Mouse (Mus musculus): ENCODE data around the gene Eya4. TPM values are rescaled to one million over a fixed set of nuclear protein-coding genes. Genes with fewer than 3 reads are reported as not detected.

Gene Eya4
- polyA plus RNA-seq (2015; fragmentation: Nextera tagmentation; extraction: Ambion mirVana), result 0.75 and 0.79 TPM in 2 replicates

GRCm38 (mm10) chr10:23350011-23350911 lies at the start of gene Eya4:
Gene Eya4 (minus strand): TSS chr10:23350786.
- Histone ChIP-seq H3K36me3 (no peaks in the 10 kb centered on the region), H3K27me3 (peaks cover 30% of the 10 kb centered on the region), H3K27ac (no peak within 1 kb of the TSS), H3K4me2 (peak within 1 kb of the TSS; percentile 84), H3K4me3 (peak within 1 kb of the TSS; percentile 58), H3K9ac (peak within 1 kb of the TSS; percentile 47), H3K4me1 (peaks cover 27% of the 10 kb centered on the region), H3K9me3 (no peaks in the 10 kb centered on the region)
- ATAC-seq (ENCODE audit: borderline replicate concordance, extremely low read depth, low FRiP score, low TSS enrichment), result peak; percentile 84
- WGBS, result 2% methylated on average over 61 of the region's 79 CpGs

GRCm38 (mm10) chr10:23395399-23395798 lies 44.8 kb upstream of the Eya4 start:
- Histone ChIP-seq H3K9ac (no peak overlapping the region), H3K4me2 (no peak overlapping the region), H3K36me3 (no peaks in the 10 kb centered on the region), H3K27ac (no peak overlapping the region), H3K27me3 (no peaks in the 10 kb centered on the region), H3K9me3 (no peaks in the 10 kb centered on the region), H3K4me3 (no peak overlapping the region), H3K4me1 (peaks cover 5% of the 10 kb centered on the region; the same call in 1 of the 2 replicates)
- no peak for ATAC-seq (ENCODE audit: borderline replicate concordance, extremely low read depth, low FRiP score, low TSS enrichment)
- WGBS, result 87% methylated on average over 3 of the region's 3 CpGs

- Histone ChIP-seq H3K27ac (no peak overlapping the region), H3K4me2 (no peak overlapping the region), H3K9ac (no peak overlapping the region), H3K27me3 (no peaks in the 10 kb centered on the region), H3K36me3 (no peaks in the 10 kb centered on the region), H3K4me1 (peaks cover 5% of the 10 kb centered on the region; the same call in 1 of the 2 replicates), H3K4me3 (no peak overlapping the region), H3K9me3 (no peaks in the 10 kb centered on the region)
- ATAC-seq (ENCODE audit: borderline replicate concordance, extremely low read depth, low FRiP score, low TSS enrichment), result no peak
- WGBS, result 68% methylated on average over 11 of the region's 11 CpGs
Observed at GRCm38 (mm10) chr10:23394556-23395245, 44.1 kb upstream of the Eya4 start.

GRCm38 (mm10) chr10:23394152-23394551 lies 43.6 kb upstream of the Eya4 start:
- Histone ChIP-seq H3K4me2 (no peak overlapping the region), H3K27ac (no peak overlapping the region)

GRCm38 (mm10) chr10:23363866-23364265 lies 13.3 kb upstream of the Eya4 start:
- Histone ChIP-seq H3K27me3 (no peaks in the 10 kb centered on the region), H3K9me3 (no peaks in the 10 kb centered on the region), H3K4me3 (no peak overlapping the region), H3K4me2 (no peak overlapping the region), H3K27ac (no peak overlapping the region), H3K4me1 (no peaks in the 10 kb centered on the region), H3K9ac (no peak overlapping the region), H3K36me3 (no peaks in the 10 kb centered on the region)
- ATAC-seq (ENCODE audit: borderline replicate concordance, extremely low read depth, low FRiP score, low TSS enrichment), result no peak
- WGBS, result 83% methylated on average over 6 of the region's 6 CpGs

More at GRCm38 (mm10) chr10:23394152-23394551, 43.6 kb upstream of the Eya4 start:
- ATAC-seq (ENCODE audit: borderline replicate concordance, extremely low read depth, low FRiP score, low TSS enrichment), result no peak
- WGBS, result 20% methylated on average over 6 of the region's 6 CpGs
- peaks cover 5% of the 10 kb centered on the region; the same call in 1 of the 2 replicates for H3K4me1 ChIP-seq
- H3K9ac ChIP-seq, result no peak overlapping the region
- H3K27me3 ChIP-seq, result no peaks in the 10 kb centered on the region
- no peaks in the 10 kb centered on the region for H3K36me3 ChIP-seq
- no peak overlapping the region for H3K4me3 ChIP-seq
- H3K9me3 ChIP-seq, result no peaks in the 10 kb centered on the region

- Histone ChIP-seq H3K4me1 (peaks cover 22% of the 10 kb centered on the region), H3K27me3 (peaks cover 30% of the 10 kb centered on the region), H3K9me3 (no peaks in the 10 kb centered on the region), H3K27ac (no peak overlapping the region), H3K4me3 (peak overlapping the region; percentile 58), H3K4me2 (peak overlapping the region; percentile 84), H3K36me3 (no peaks in the 10 kb centered on the region), H3K9ac (peak overlapping the region; percentile 47)
- under 1% methylated on average over 32 of the region's 33 CpGs for WGBS
- peak; percentile 54 for ATAC-seq (ENCODE audit: borderline replicate concordance, extremely low read depth, low FRiP score, low TSS enrichment)
Observed at GRCm38 (mm10) chr10:23349392-23350010, 1.1 kb downstream of the Eya4 start.

GRCm38 (mm10) chr10:23348893-23349391 lies 1.6 kb downstream of the Eya4 start:
- Histone ChIP-seq H3K4me3 (peak overlapping the region; percentile 58), H3K27ac (no peak overlapping the region), H3K9me3 (no peaks in the 10 kb centered on the region), H3K4me1 (peaks cover 18% of the 10 kb centered on the region), H3K36me3 (no peaks in the 10 kb centered on the region), H3K27me3 (peaks cover 30% of the 10 kb centered on the region), H3K9ac (no peak overlapping the region), H3K4me2 (peak overlapping the region; percentile 84)
- WGBS, result 1% methylated on average over 22 of the region's 22 CpGs
- ATAC-seq (ENCODE audit: borderline replicate concordance, extremely low read depth, low FRiP score, low TSS enrichment), result 0 out of 2 replicates have a peak, but pooled peaks have one; percentile 24

- WGBS, result 3% methylated on average over 34 of the region's 34 CpGs
- Histone ChIP-seq H3K27ac (no peak overlapping the region), H3K4me1 (peaks cover 18% of the 10 kb centered on the region), H3K36me3 (no peaks in the 10 kb centered on the region), H3K27me3 (peaks cover 30% of the 10 kb centered on the region), H3K9me3 (no peaks in the 10 kb centered on the region), H3K9ac (no peak overlapping the region), H3K4me2 (peak overlapping the region; percentile 84), H3K4me3 (peak overlapping the region; percentile 58)
- ATAC-seq (ENCODE audit: borderline replicate concordance, extremely low read depth, low FRiP score, low TSS enrichment), result no peak
Observed at GRCm38 (mm10) chr10:23348101-23348892, 2.3 kb downstream of the Eya4 start.

- H3K9me3 ChIP-seq, result no peaks in the 10 kb centered on the region
- H3K27ac ChIP-seq, result no peak overlapping the region
- H3K4me3 ChIP-seq, result no peak overlapping the region
- no peak overlapping the region for H3K9ac ChIP-seq
- H3K36me3 ChIP-seq, result no peaks in the 10 kb centered on the region
- no peaks in the 10 kb centered on the region for H3K4me1 ChIP-seq
- WGBS, result 65% methylated on average over 1 of the region's 1 CpGs
- H3K27me3 ChIP-seq, result no peaks in the 10 kb centered on the region
- ATAC-seq (ENCODE audit: borderline replicate concordance, extremely low read depth, low FRiP score, low TSS enrichment), result no peak
- no peak overlapping the region for H3K4me2 ChIP-seq
Observed at GRCm38 (mm10) chr10:23337250-23337649, 13.3 kb downstream of the Eya4 start.

GRCm38 (mm10) chr10:23332768-23333167 lies 17.8 kb downstream of the Eya4 start:
- ATAC-seq (ENCODE audit: borderline replicate concordance, extremely low read depth, low FRiP score, low TSS enrichment), result no peak
- H3K4me2 ChIP-seq, result no peak overlapping the region
- no peak overlapping the region for H3K4me3 ChIP-seq
- H3K4me1 ChIP-seq, result no peaks in the 10 kb centered on the region
- no peaks in the 10 kb centered on the region for H3K36me3 ChIP-seq
- no peak overlapping the region for H3K27ac ChIP-seq
- 52% methylated on average over 5 of the region's 5 CpGs for WGBS
- H3K9ac ChIP-seq, result no peak overlapping the region
- H3K9me3 ChIP-seq, result no peaks in the 10 kb centered on the region
- no peaks in the 10 kb centered on the region for H3K27me3 ChIP-seq

GRCm38 (mm10) chr10:23327651-23328050 lies 22.9 kb downstream of the Eya4 start:
- H3K4me2 ChIP-seq, result no peak overlapping the region
- 86% methylated on average over 6 of the region's 6 CpGs for WGBS
- no peak for ATAC-seq (ENCODE audit: borderline replicate concordance, extremely low read depth, low FRiP score, low TSS enrichment)
- H3K4me3 ChIP-seq, result no peak overlapping the region
- no peak overlapping the region for H3K9ac ChIP-seq
- H3K4me1 ChIP-seq, result no peaks in the 10 kb centered on the region
- H3K36me3 ChIP-seq, result no peaks in the 10 kb centered on the region
- H3K9me3 ChIP-seq, result no peaks in the 10 kb centered on the region
- no peaks in the 10 kb centered on the region for H3K27me3 ChIP-seq
- no peak overlapping the region for H3K27ac ChIP-seq

Measured in lung, embryonic 15.5 days (tissue).